Mouse (Mus musculus) liver, embryonic 13.5 days (tissue): ENCODE results near the gene Dnajc21. TPM values are rescaled to one million over a fixed set of nuclear protein-coding genes. Genes with fewer than 3 reads are reported as not detected.

Source experiments
- ATAC-seq: fragments of 200-750 bp; cut with Nextera tagmentation; 2 replicates; pipeline ENCODE4 v1.8.0; 2017; ENCODE audit warnings: low read depth, mild to moderate bottlenecking, moderate number of reproducible peaks, moderate library complexity
- DNase-seq: peaks from one replicate; pipeline ENCODE4 v3.0.0; 2022
- H3K27ac ChIP-seq: fragments of 300-500 bp; sonication (generic); 2 replicates; pipeline ENCODE4 v1.5.1; 2015; ENCODE audit warnings: moderate library complexity, mild to moderate bottlenecking, inconsistent platforms
- H3K27me3 ChIP-seq: fragments of 300-500 bp; sonication (generic); 2 replicates; pipeline ENCODE4 v1.6.1; 2015; ENCODE audit warnings: mild to moderate bottlenecking, inconsistent platforms
- H3K36me3 ChIP-seq: fragments of 300-500 bp; sonication (generic); 2 replicates; pipeline ENCODE4 v1.6.1; 2015; ENCODE audit warnings: mild to moderate bottlenecking, inconsistent platforms
- H3K4me1 ChIP-seq: fragments of 300-500 bp; sonication (generic); replicated peaks from 2 replicates; pipeline ENCODE4 v1.6.1; 2015; ENCODE audit warnings: inconsistent platforms
- H3K4me2 ChIP-seq: fragments of 300-500 bp; sonication (generic); 2 replicates; pipeline ENCODE4 v1.6.1; 2015; ENCODE audit warnings: inconsistent platforms, mild to moderate bottlenecking, moderate library complexity
- H3K4me3 ChIP-seq: fragments of 300-500 bp; sonication (generic); replicated peaks from 2 replicates; pipeline ENCODE4 v1.5.1; 2015; ENCODE audit warnings: mild to moderate bottlenecking, inconsistent platforms
- H3K9ac ChIP-seq: fragments of 300-500 bp; sonication (generic); 2 replicates; pipeline ENCODE4 v1.6.1; 2015; ENCODE audit warnings: mild to moderate bottlenecking, inconsistent platforms
- H3K9me3 ChIP-seq: fragments of 300-500 bp; sonication (generic); replicated peaks from 2 replicates; pipeline ENCODE4 v1.6.1; 2016; ENCODE audit warnings: inconsistent platforms
- WGBS: fragments of 180-500 bp; shearing (Covaris S2); methylation state at CpG from one replicate; pipeline ENCODE4 v1.1.7; 2015; ENCODE audit not compliant: insufficient replicate concordance; 5-methylcytosine and 5-hydroxymethylcytosine counted together
- polyA plus RNA-seq: library from polyadenylated mRNA; unstranded; fragments of >200 nt; fragmentation: Nextera tagmentation; extraction: Ambion mirVana; gene quantifications from 2 replicates; pipeline ENCODE4 v1.2.1, GENCODE M21; 2015

Gene Dnajc21
- polyA plus RNA-seq, 1 experiment from 2014 or later: 5.8 TPM

GRCm38 (mm10) chr15:10485484-10486364, 15.4 kb upstream of the Dnajc21 start, which contains the start of the genes Brix1 and Rad1:
Gene Brix1, minus strand, starts transcription at chr15:10485947.
Gene Rad1, plus strand, starts transcription at chr15:10486018.
- under 1% methylated on average over 58 of the region's 58 CpGs for WGBS
- H3K9me3 ChIP-seq: no peaks in the 10 kb centered on the region
- peak; percentile 90 for DNase-seq
- peak within 1 kb of the TSS; percentile 81 for H3K4me3 ChIP-seq
- H3K4me2 ChIP-seq: peak within 1 kb of the TSS; percentile 83
- H3K27me3 ChIP-seq: no peaks in the 10 kb centered on the region
- H3K27ac ChIP-seq: peak within 1 kb of the TSS; percentile 69
- H3K4me1 ChIP-seq: peaks cover 26% of the 10 kb centered on the region
- peak within 1 kb of the TSS; percentile 89 for H3K9ac ChIP-seq
- peaks cover 43% of the 10 kb centered on the region for H3K36me3 ChIP-seq
- peak; percentile 99 for ATAC-seq

GRCm38 (mm10) chr15:10470941-10471340, 625 bp upstream of the Dnajc21 start:
- peak overlapping the region; percentile 99 for H3K4me2 ChIP-seq
- H3K4me3 ChIP-seq: peak overlapping the region; percentile 90
- H3K9me3 ChIP-seq: no peaks in the 10 kb centered on the region
- H3K36me3 ChIP-seq: peaks cover 13% of the 10 kb centered on the region
- DNase-seq (no peak), ATAC-seq (no peak)
- peak overlapping the region; percentile 53; the same call in 1 of the 2 replicates for H3K27ac ChIP-seq
- 28% methylated on average over 3 of the region's 3 CpGs for WGBS
- peaks cover 25% of the 10 kb centered on the region for H3K4me1 ChIP-seq
- H3K27me3 ChIP-seq: no peaks in the 10 kb centered on the region
- peak overlapping the region; percentile 89 for H3K9ac ChIP-seq

GRCm38 (mm10) chr15:10469641-10470150, 620 bp downstream of the Dnajc21 start:
- Histone ChIP-seq H3K36me3 (peaks cover 4% of the 10 kb centered on the region), H3K27ac (peak overlapping the region; percentile 76), H3K4me2 (peak overlapping the region; percentile 99), H3K4me3 (peak overlapping the region; percentile 90), H3K9me3 (no peaks in the 10 kb centered on the region), H3K27me3 (no peaks in the 10 kb centered on the region), H3K4me1 (peaks cover 25% of the 10 kb centered on the region), H3K9ac (peak overlapping the region; percentile 89)
- DNase-seq: peak; percentile 15
- ATAC-seq: no peak
- WGBS: 2% methylated on average over 35 of the region's 40 CpGs

GRCm38 (mm10) chr15:10468761-10469160, 1.6 kb downstream of the Dnajc21 start:
- DNase-seq (no peak), ATAC-seq (no peak)
- Histone ChIP-seq H3K9ac (0 out of 2 replicates have a peak overlapping the region, but pooled peaks have one; percentile 29), H3K27ac (no peak overlapping the region), H3K4me3 (peak overlapping the region; percentile 90; the same call in 1 of the 2 replicates), H3K4me2 (peak overlapping the region; percentile 99), H3K27me3 (no peaks in the 10 kb centered on the region), H3K36me3 (no peaks in the 10 kb centered on the region), H3K4me1 (peaks cover 29% of the 10 kb centered on the region), H3K9me3 (no peaks in the 10 kb centered on the region)
- 62% methylated on average over 3 of the region's 3 CpGs for WGBS

- DNase-seq: no peak
- H3K36me3 ChIP-seq: peaks cover 22% of the 10 kb centered on the region
- no peaks in the 10 kb centered on the region for H3K27me3 ChIP-seq
- no peaks in the 10 kb centered on the region for H3K9me3 ChIP-seq
- WGBS: 45% methylated on average over 3 of the region's 3 CpGs
- peaks cover 21% of the 10 kb centered on the region for H3K4me1 ChIP-seq
- ATAC-seq: no peak
- no peak overlapping the region for H3K4me2 ChIP-seq
- no peak overlapping the region for H3K27ac ChIP-seq
- no peak overlapping the region for H3K9ac ChIP-seq
- H3K4me3 ChIP-seq: no peak overlapping the region
Observed at GRCm38 (mm10) chr15:10464678-10465077, 5.6 kb downstream of the Dnajc21 start.

- no peaks in the 10 kb centered on the region for H3K27me3 ChIP-seq
- H3K36me3 ChIP-seq: peaks cover 31% of the 10 kb centered on the region
- no peak overlapping the region for H3K4me2 ChIP-seq
- H3K4me1 ChIP-seq: peaks cover 9% of the 10 kb centered on the region
- no peak overlapping the region for H3K9ac ChIP-seq
- DNase-seq (no peak), ATAC-seq (no peak)
- no peak overlapping the region for H3K4me3 ChIP-seq
- 67% methylated on average over 5 of the region's 5 CpGs for WGBS
- no peak overlapping the region for H3K27ac ChIP-seq
- no peaks in the 10 kb centered on the region for H3K9me3 ChIP-seq
Observed at GRCm38 (mm10) chr15:10463555-10463954, 6.8 kb downstream of the Dnajc21 start.

- Histone ChIP-seq H3K27ac (no peak overlapping the region), H3K9me3 (no peaks in the 10 kb centered on the region), H3K4me3 (no peak overlapping the region), H3K36me3 (peaks cover 42% of the 10 kb centered on the region), H3K4me2 (no peak overlapping the region), H3K4me1 (0 out of 2 replicates have a peak, but pooled peaks cover 4% of the 10 kb centered on the region), H3K27me3 (no peaks in the 10 kb centered on the region), H3K9ac (no peak overlapping the region)
- DNase-seq: no peak
- 76% methylated on average over 12 of the region's 12 CpGs for WGBS
- ATAC-seq: no peak
Observed at GRCm38 (mm10) chr15:10460986-10461385, 9.3 kb downstream of the Dnajc21 start.

GRCm38 (mm10) chr15:10447102-10447501, 23.2 kb downstream of the Dnajc21 start:
- H3K9me3 ChIP-seq: no peaks in the 10 kb centered on the region
- H3K27me3 ChIP-seq: no peaks in the 10 kb centered on the region
- H3K27ac ChIP-seq: no peak overlapping the region
- peaks cover 23% of the 10 kb centered on the region for H3K36me3 ChIP-seq
- DNase-seq: no peak
- no peak overlapping the region for H3K9ac ChIP-seq
- no peak overlapping the region for H3K4me2 ChIP-seq
- ATAC-seq: 0 out of 2 replicates have a peak, but pooled peaks have one; percentile 34
- no peak overlapping the region for H3K4me3 ChIP-seq
- no peaks in the 10 kb centered on the region for H3K4me1 ChIP-seq
- 68% methylated on average over 3 of the region's 3 CpGs for WGBS

GRCm38 (mm10) chr15:10442275-10442674, 28.0 kb downstream of the Dnajc21 start:
- DNase-seq (no peak), ATAC-seq (no peak)
- no peak overlapping the region for H3K4me2 ChIP-seq
- WGBS: 75% methylated on average over 1 of the region's 1 CpGs
- H3K27ac ChIP-seq: no peak overlapping the region
- no peak overlapping the region for H3K9ac ChIP-seq
- no peak overlapping the region for H3K4me3 ChIP-seq
- no peaks in the 10 kb centered on the region for H3K4me1 ChIP-seq
- H3K9me3 ChIP-seq: no peaks in the 10 kb centered on the region
- H3K27me3 ChIP-seq: no peaks in the 10 kb centered on the region
- peaks cover 7% of the 10 kb centered on the region for H3K36me3 ChIP-seq

- Histone ChIP-seq H3K4me2 (no peak overlapping the region), H3K4me1 (no peaks in the 10 kb centered on the region), H3K9me3 (no peaks in the 10 kb centered on the region), H3K9ac (no peak overlapping the region), H3K4me3 (no peak overlapping the region), H3K27me3 (no peaks in the 10 kb centered on the region), H3K36me3 (0 out of 2 replicates have a peak, but pooled peaks cover 3% of the 10 kb centered on the region), H3K27ac (no peak overlapping the region)
- ATAC-seq (no peak), DNase-seq (no peak)
- 82% methylated on average over 9 of the region's 9 CpGs for WGBS
Observed at GRCm38 (mm10) chr15:10441493-10441892, 28.8 kb downstream of the Dnajc21 start.

- no peak for DNase-seq
Observed at GRCm38 (mm10) chr15:10439963-10440362, 30.4 kb downstream of the Dnajc21 start.

More at GRCm38 (mm10) chr15:10439963-10440362, 30.4 kb downstream of the Dnajc21 start:
- no peak overlapping the region for H3K27ac ChIP-seq
- no peak overlapping the region for H3K4me3 ChIP-seq
- no peaks in the 10 kb centered on the region for H3K27me3 ChIP-seq
- H3K9ac ChIP-seq: no peak overlapping the region
- no peak for ATAC-seq
- no peaks in the 10 kb centered on the region for H3K4me1 ChIP-seq
- H3K4me2 ChIP-seq: no peak overlapping the region
- no peaks in the 10 kb centered on the region for H3K9me3 ChIP-seq
- H3K36me3 ChIP-seq: no peaks in the 10 kb centered on the region
- 75% methylated on average over 6 of the region's 6 CpGs for WGBS
